Mouse (Mus musculus) ovary, adult 18-20 months (tissue): ENCODE measurements around the gene Usp10.

Experiments used
- DNase-seq: peaks from one replicate; pipeline ENCODE4 v3.0.0; 2022; ENCODE audit warnings: low spot score, mixed read lengths

The Usp10 gene

DNA sequence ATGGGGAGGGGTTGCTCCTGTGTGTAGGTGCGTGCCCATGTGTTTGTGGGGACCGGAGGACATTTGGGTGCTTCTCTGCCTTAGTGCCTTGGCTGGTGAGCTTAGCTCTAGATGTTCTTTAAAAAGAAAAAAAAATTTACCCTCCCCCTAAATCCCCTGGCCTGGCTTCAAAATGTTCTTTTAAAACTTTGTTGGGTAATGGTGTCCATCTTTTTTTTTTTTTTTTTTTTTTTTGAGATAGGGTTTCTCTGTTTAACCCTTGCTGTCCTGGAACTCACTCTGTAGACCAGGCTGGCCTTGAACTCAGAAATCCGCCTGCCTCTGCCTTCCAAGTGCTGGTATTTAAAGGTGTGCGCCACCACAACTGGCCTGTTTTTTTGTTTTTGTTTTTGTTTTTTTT is 5.1 kb downstream of the Usp10 start:
- no peak for DNase-seq

GRCm38 (mm10) chr8:119916237-119916892 is 6.2 kb downstream of the Usp10 start:
- DNase-seq: no peak

- no peak for DNase-seq
Observed at GRCm38 (mm10) chr8:119917415-119917814, 7.3 kb downstream of the Usp10 start.

GRCm38 (mm10) chr8:119918155-119918567 is 8.0 kb downstream of the Usp10 start:
- no peak for DNase-seq

GRCm38 (mm10) chr8:119923259-119923658 is 13.1 kb downstream of the Usp10 start:
- no peak for DNase-seq

DNA sequence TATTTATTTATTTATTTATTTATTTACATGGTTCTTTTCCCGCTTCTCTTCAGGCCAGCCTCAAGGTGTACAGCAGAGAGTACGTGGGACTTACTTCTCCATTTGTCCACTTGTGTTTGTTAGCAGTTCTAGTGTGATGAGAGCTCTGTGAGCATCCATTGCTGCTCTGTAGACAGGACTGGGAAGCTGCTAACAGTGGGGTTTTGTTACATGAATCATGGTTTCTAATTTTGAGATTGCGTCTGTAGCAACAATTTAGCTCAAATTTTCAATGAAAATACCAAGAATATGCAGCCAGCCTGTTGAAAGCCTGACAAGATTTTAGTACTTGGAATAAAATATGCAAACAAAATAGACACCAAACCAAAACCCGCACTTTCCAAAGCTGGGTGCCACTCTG is 15.3 kb downstream of the Usp10 start:
- DNase-seq: no peak

- no peak for DNase-seq
Observed at GRCm38 (mm10) chr8:119926474-119926873, 16.3 kb downstream of the Usp10 start.

- no peak for DNase-seq
Observed at GRCm38 (mm10) chr8:119927422-119928092, 17.4 kb downstream of the Usp10 start.

DNA sequence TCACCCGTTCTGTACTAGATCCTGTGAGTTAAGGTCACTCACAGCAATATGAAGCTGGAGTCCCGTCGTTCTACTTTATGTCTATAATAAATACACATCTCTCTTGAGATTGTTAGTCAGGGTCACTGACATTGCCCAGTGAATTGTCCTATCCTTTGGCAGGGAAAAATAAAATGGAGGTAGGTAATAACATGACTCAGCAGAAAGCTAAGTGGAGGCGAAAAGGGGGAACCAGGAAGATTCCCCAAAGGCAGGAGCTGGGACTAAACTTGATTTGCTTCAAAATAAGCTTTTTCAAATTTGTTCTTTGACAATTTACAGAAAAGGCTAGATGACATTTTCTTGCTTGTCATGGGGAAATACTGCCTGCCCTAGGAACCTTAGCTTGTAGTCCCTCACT is 21.2 kb downstream of the Usp10 start:
- DNase-seq: no peak

- DNase-seq: no peak
Observed at GRCm38 (mm10) chr8:119933681-119934080, 23.5 kb downstream of the Usp10 start.

GRCm38 (mm10) chr8:119935541-119935940 is 25.4 kb downstream of the Usp10 start:
- DNase-seq: no peak

DNA sequence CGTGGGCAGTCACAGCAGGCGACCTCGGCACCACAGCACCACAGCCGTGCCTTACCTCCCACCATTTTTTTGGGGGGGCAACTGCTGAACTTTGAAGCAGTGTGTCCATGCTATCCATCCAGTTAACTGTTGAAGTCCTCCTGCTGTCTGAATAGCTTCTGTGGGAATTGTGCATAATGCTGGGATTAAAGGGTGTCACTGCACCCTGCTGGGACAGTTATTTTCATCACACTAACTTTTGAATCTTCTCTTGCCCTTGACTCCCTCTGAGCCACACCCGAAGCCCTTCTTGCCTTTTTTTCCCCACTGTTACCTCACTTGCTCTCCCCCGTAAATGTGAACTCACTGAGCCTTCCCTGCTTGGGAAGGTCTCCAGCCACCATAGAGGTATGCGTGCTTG is 28.3 kb downstream of the Usp10 start:
- no peak for DNase-seq

DNA sequence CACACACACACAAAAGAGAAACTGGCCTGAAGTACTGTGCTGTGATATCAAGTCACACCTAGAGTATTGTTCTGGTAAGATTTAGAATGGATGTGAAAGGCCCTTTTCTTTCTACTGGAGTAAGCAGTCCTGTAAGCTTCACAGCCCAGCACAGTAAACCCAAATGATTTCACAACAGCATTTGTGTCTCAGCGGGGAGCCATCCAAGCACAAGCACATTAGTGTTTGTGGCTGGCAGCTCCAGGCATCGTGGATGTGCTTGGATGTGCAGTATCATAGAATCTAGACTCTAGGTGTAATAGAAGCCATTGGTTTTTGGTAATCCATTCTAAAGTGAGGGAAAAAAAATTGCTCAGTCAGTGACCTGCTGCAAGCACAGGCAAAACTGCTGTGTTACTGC is 29.2 kb downstream of the Usp10 start:
- no peak for DNase-seq

DNA sequence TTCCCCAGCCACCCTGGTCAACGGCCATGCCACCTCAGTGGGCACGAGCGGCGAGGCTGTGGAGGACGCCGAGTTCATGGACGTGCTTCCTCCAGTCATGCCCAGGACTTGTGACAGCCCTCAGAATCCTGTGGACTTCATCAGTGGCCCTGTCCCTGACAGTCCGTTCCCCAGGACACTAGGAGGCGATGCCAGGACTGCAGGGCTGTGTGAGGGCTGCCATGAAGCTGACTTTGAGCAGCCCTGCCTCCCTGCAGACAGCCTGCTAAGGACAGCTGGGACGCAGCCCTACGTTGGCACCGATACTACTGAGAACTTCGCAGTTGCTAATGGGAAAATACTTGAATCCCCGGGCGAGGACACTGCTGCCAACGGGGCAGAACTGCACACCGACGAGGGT is 31.3 kb downstream of the Usp10 start:
- DNase-seq: no peak

- no peak for DNase-seq
Observed at GRCm38 (mm10) chr8:119943616-119944015, 33.5 kb downstream of the Usp10 start.

DNA sequence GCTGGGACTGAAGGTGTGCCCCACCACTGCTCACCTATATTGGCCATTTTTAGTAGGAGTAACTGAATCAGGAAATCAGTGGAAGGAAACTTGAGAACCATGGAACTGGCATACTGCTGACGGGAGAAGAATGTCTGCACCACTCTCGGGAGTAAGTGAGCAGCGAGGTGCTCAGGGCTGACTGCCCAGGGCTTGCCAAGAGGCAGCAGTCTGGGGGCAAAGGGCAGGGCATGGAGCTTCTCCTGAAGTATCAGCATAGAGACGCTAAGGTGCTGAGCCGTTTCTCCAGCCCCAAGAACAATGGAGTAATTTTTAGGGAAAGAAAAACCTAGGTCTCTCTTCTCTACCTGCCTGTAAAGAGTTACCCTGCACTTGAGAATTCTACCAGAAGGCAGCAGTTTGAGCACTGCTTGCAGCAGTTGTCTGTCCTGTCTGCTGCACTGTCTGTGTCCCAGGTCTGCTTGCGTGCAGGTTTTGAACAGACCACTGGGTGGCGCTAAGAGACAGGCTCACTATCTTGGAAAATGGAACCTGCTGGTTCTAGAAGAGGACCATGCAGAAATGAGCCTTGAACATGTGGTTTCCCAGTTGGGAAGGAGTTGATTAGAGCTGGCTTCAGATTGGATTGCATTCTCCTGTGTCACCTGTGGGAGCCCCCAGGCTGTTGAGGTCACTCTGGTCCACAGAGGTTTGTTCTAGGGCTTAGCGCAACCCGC is 34.1 kb downstream of the Usp10 start:
- peak; percentile 52 for DNase-seq

- DNase-seq: no peak
Observed at GRCm38 (mm10) chr8:119946326-119946865, 36.2 kb downstream of the Usp10 start.

- no peak for DNase-seq
Observed at GRCm38 (mm10) chr8:119947653-119948052, 37.5 kb downstream of the Usp10 start.

- DNase-seq: no peak
Observed at GRCm38 (mm10) chr8:119948340-119948739, 38.2 kb downstream of the Usp10 start.

GRCm38 (mm10) chr8:119952282-119952681 is 42.1 kb downstream of the Usp10 start:
- no peak for DNase-seq

- no peak for DNase-seq
Observed at GRCm38 (mm10) chr8:119952747-119953146, 42.6 kb downstream of the Usp10 start.

GRCm38 (mm10) chr8:119955333-119955732 is 45.2 kb downstream of the Usp10 start:
- DNase-seq: no peak

- no peak for DNase-seq
Observed at GRCm38 (mm10) chr8:119958076-119958475, 47.9 kb downstream of the Usp10 start.
